8 mouse cellular contexts compared by ENCODE assay signal in the genomic region with DNA sequence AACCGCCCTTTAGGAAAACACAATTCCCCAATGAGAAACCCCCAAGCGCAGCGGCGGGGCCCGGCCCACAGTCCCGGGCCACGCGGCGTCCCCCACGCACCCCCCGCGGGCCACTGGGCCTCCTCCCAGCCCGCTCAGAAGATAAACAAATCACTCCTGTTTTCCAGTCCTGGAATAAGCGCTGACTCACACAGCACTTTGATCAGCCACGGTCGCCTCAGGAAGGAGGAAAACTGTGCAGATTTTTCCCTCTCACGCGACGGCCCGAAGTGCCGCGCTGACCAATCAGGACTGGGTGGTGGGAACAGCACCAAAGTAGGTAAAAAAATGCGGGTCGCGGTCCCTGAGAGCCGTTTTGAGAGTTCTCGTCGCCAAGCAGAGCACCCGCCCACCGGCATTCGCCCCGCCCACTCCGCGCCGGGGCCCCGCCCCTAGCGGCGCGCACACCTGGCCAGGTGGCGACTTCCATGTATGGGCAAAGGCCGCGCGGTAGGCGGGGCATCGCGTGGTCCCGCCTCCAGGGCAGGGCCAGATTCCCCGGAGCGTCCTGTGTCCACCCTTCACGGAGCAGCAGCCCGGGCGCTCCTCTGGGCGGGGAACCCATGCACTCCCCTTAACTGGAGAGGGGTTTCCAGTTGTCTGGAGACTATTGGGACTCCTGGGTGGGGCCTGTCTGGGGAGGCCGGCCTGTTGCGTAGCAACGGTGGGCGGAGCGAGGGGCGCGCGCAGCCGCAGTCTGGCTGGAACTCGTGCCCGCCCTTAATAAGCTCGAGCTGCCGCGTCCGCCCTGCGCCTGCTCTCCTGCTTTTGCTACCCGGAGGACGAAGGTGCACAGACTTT. TPM values are rescaled to one million over a fixed set of nuclear protein-coding genes. Genes with fewer than 3 reads are reported as not detected.
DNase-seq lines count a peak whose midpoint lies in the region; ATAC-seq and TF ChIP-seq lines count a peak whose summit lies in the region.

TSS of gene Dstn (plus strand) at position 561 of the 840 bp plus-strand sequence.

- H3K27me3 ChIP-seq in C2C12 (ENCODE audit: control insufficient read depth, insufficient read depth, insufficient read length): no peaks in the 10 kb centered on the region
- H3K27me3 ChIP-seq in erythroblast, embryonic 14.5 days (ENCODE audit: control insufficient read depth): peaks cover 4% of the 10 kb centered on the region
- H3K27me3 ChIP-seq in heart, embryonic 12.5 days (replicated peaks): no peaks in the 10 kb centered on the region
- no peaks in the 10 kb centered on the region for H3K27me3 ChIP-seq in kidney, postnatal 0 days (ENCODE audit: insufficient read depth, low read length)
- H3K27me3 ChIP-seq in liver, embryonic 11.5 days (replicated peaks; ENCODE audit: control insufficient read depth, insufficient read depth, low read length): no peaks in the 10 kb centered on the region
- no peaks in the 10 kb centered on the region for H3K27me3 ChIP-seq in stomach, embryonic 14.5 days (ENCODE audit: control insufficient read depth, insufficient read depth, low read length)

- no peak for TF ChIP-seq CTCF in C2C12 (IDR thresholded peaks at IDR 0.05; ENCODE audit: control insufficient read depth, insufficient read depth, insufficient read length)
- TF ChIP-seq CTCF in brain, embryonic 14.5 days (IDR thresholded peaks at IDR 0.05; ENCODE audit: borderline replicate concordance, extremely low read depth, insufficient read depth, insufficient read length): no peak
- TF ChIP-seq CTCF in kidney, postnatal 0 days (IDR thresholded peaks at IDR 0.05; ENCODE audit: low read depth): no peak; the same call in 1 of the 2 replicates

- H3K4me3 ChIP-seq in C2C12 (ENCODE audit: insufficient read depth, poor library complexity, severe bottlenecking): peak within 1 kb of the TSS; percentile 81
- peak within 1 kb of the TSS; percentile 91 for H3K4me3 ChIP-seq in erythroblast, embryonic 14.5 days (replicated peaks)
- H3K4me3 ChIP-seq in heart, embryonic 12.5 days: peak within 1 kb of the TSS; percentile 99
- peak within 1 kb of the TSS; percentile 85 for H3K4me3 ChIP-seq in kidney, postnatal 0 days (replicated peaks; ENCODE audit: low read depth, low read length)
- peak within 1 kb of the TSS; percentile 79 for H3K4me3 ChIP-seq in liver, embryonic 11.5 days (ENCODE audit: low read depth, low read length)
- H3K4me3 ChIP-seq in stomach, embryonic 14.5 days (ENCODE audit: low read depth, low read length): peak within 1 kb of the TSS; percentile 85

- H3K36me3 ChIP-seq in C2C12 (ENCODE audit: control insufficient read depth, insufficient read depth): no peaks in the 10 kb centered on the region
- no peaks in the 10 kb centered on the region for H3K36me3 ChIP-seq in erythroblast, embryonic 14.5 days (ENCODE audit: control insufficient read depth)
- H3K36me3 ChIP-seq in heart, embryonic 12.5 days: no peaks in the 10 kb centered on the region
- no peaks in the 10 kb centered on the region for H3K36me3 ChIP-seq in kidney, postnatal 0 days (ENCODE audit: insufficient read depth, low read length)
- H3K36me3 ChIP-seq in liver, embryonic 11.5 days (ENCODE audit: control insufficient read depth, insufficient read depth, low read length): no peaks in the 10 kb centered on the region
- no peaks in the 10 kb centered on the region for H3K36me3 ChIP-seq in stomach, embryonic 14.5 days (ENCODE audit: control insufficient read depth, insufficient read depth, low read length)

- peak; percentile 74; the same call in 1 of the 2 replicates for TF ChIP-seq POLR2A in brain, embryonic 14.5 days (IDR thresholded peaks at IDR 0.05; ENCODE audit: borderline replicate concordance, extremely low read depth, insufficient read depth, insufficient read length, poor library complexity, severe bottlenecking)

- peaks cover 46% of the 10 kb centered on the region for H3K79me2 ChIP-seq in C2C12 (ENCODE audit: control insufficient read depth, insufficient read depth)

- peak within 1 kb of the TSS; percentile 100 for H3K27ac ChIP-seq in heart, embryonic 12.5 days (ENCODE audit: poor library complexity, severe bottlenecking)
- H3K27ac ChIP-seq in kidney, postnatal 0 days: peak within 1 kb of the TSS; percentile 98
- H3K27ac ChIP-seq in liver, embryonic 11.5 days (ENCODE audit: low read depth, low read length): peak within 1 kb of the TSS; percentile 94
- peak within 1 kb of the TSS; percentile 99 for H3K27ac ChIP-seq in stomach, embryonic 14.5 days (ENCODE audit: low read length)

- H3K9me3 ChIP-seq in erythroblast, embryonic 14.5 days (ENCODE audit: control insufficient read depth, low read length): no peaks in the 10 kb centered on the region
- H3K9me3 ChIP-seq in heart, embryonic 12.5 days (replicated peaks): no peaks in the 10 kb centered on the region
- H3K9me3 ChIP-seq in kidney, postnatal 0 days (replicated peaks; ENCODE audit: low read length): no peaks in the 10 kb centered on the region
- no peaks in the 10 kb centered on the region for H3K9me3 ChIP-seq in liver, embryonic 11.5 days (ENCODE audit: control insufficient read depth, low read length)
- no peaks in the 10 kb centered on the region for H3K9me3 ChIP-seq in stomach, embryonic 14.5 days (ENCODE audit: control insufficient read depth, low read depth, low read length)

- peaks cover 43% of the 10 kb centered on the region for H3K79me3 ChIP-seq in C2C12 (ENCODE audit: low read depth)

- H3ac ChIP-seq in C2C12 (ENCODE audit: control insufficient read depth, insufficient read length, low read depth): peak within 1 kb of the TSS; percentile 90

- DNase-seq in brain, embryonic 14.5 days (ENCODE audit: low read depth): peak; percentile 99
- DNase-seq in kidney, postnatal 0 days (ENCODE audit: low spot score): peak; percentile 97
- peak; percentile 96 for DNase-seq in liver, embryonic 11.5 days (ENCODE audit: low spot score)
- DNase-seq in naive thymus-derived CD4-positive, alpha-beta T cell, adult 2 months (ENCODE audit: low read depth): peak; percentile 96

- peak within 1 kb of the TSS; percentile 100 for H3K9ac ChIP-seq in heart, embryonic 12.5 days
- H3K9ac ChIP-seq in kidney, postnatal 0 days (ENCODE audit: low read depth, low read length): peak within 1 kb of the TSS; percentile 92
- peak within 1 kb of the TSS; percentile 87 for H3K9ac ChIP-seq in liver, embryonic 11.5 days (ENCODE audit: low read depth, low read length)
- H3K9ac ChIP-seq in stomach, embryonic 14.5 days (replicated peaks; ENCODE audit: low read depth, low read length): peak within 1 kb of the TSS; percentile 80

- H3K4me2 ChIP-seq in heart, embryonic 12.5 days: peak within 1 kb of the TSS; percentile 77
- peak within 1 kb of the TSS; percentile 76 for H3K4me2 ChIP-seq in kidney, postnatal 0 days (ENCODE audit: low read length)
- H3K4me2 ChIP-seq in liver, embryonic 11.5 days: peak within 1 kb of the TSS; percentile 93
- H3K4me2 ChIP-seq in stomach, embryonic 14.5 days (replicated peaks; ENCODE audit: low read depth, low read length): peak within 1 kb of the TSS; percentile 66

- peak; percentile 95 for ATAC-seq in heart, embryonic 12.5 days (ENCODE audit: insufficient number of reproducible peaks, low FRiP score)
- peak; percentile 99 for ATAC-seq in kidney, postnatal 0 days (replicated peaks; ENCODE audit: low FRiP score, low read depth)
- peak; percentile 88 for ATAC-seq in liver, embryonic 11.5 days (replicated peaks; ENCODE audit: low FRiP score)
- peak; percentile 98 for ATAC-seq in stomach, embryonic 14.5 days (ENCODE audit: insufficient number of reproducible peaks, insufficient read depth, low FRiP score, low read depth)

- WGBS in heart, embryonic 12.5 days: under 1% methylated on average over 71 of the region's 71 CpGs
- under 1% methylated on average over 71 of the region's 71 CpGs for WGBS in kidney, postnatal 0 days
- WGBS in liver, embryonic 11.5 days: under 1% methylated on average over 71 of the region's 71 CpGs
- under 1% methylated on average over 71 of the region's 71 CpGs for WGBS in stomach, embryonic 14.5 days

- peaks cover 82% of the 10 kb centered on the region for H3K4me1 ChIP-seq in erythroblast, embryonic 14.5 days (ENCODE audit: control insufficient read depth)
- peaks cover 21% of the 10 kb centered on the region for H3K4me1 ChIP-seq in heart, embryonic 12.5 days (replicated peaks)
- H3K4me1 ChIP-seq in kidney, postnatal 0 days (replicated peaks; ENCODE audit: insufficient read depth, low read length): 0 out of 2 replicates have a peak, but pooled peaks cover 8% of the 10 kb centered on the region
- H3K4me1 ChIP-seq in liver, embryonic 11.5 days (replicated peaks; ENCODE audit: control insufficient read depth, insufficient read depth, low read length): peaks cover 17% of the 10 kb centered on the region
- peaks cover 24% of the 10 kb centered on the region for H3K4me1 ChIP-seq in stomach, embryonic 14.5 days (ENCODE audit: control insufficient read depth, insufficient read depth, low read length)

TF ChIP-seq in C2C12, 6 proteins besides CTCF, POLR2A, EP300 and RAD21:
- no peak for TF ChIP-seq MYOG (IDR thresholded peaks at IDR 0.05; ENCODE audit: control insufficient read depth, extremely low read depth, insufficient read length)
- TF ChIP-seq CEBPB (IDR thresholded peaks at IDR 0.05; ENCODE audit: low read depth): no peak
- TF ChIP-seq FOSL1 (IDR thresholded peaks at IDR 0.05; ENCODE audit: insufficient read depth, low read length, poor library complexity, severe bottlenecking): no peak
- TF ChIP-seq MAX (IDR thresholded peaks at IDR 0.05): no peak
- TF ChIP-seq USF1 (IDR thresholded peaks at IDR 0.05; ENCODE audit: low read depth): no peak
- no peak for TF ChIP-seq MYOD1 (IDR thresholded peaks at IDR 0.05; ENCODE audit: control insufficient read depth, insufficient read length, low read depth)

RNA-seq across cellular contexts. Expression of gene Dstn, which starts in this region (rescaled TPM):
- polyA plus RNA-seq in C2C12 (2012; fragmentation: generic; extraction: Trizol): 287 TPM
- polyA plus RNA-seq in brain, embryonic 14.5 days (2012; rRNA removed): 106 and 159 TPM in 2 replicates
- polyA plus RNA-seq in erythroblast, embryonic 14.5 days (2012): 0.84 and 1.3 TPM in 2 replicates
- 963 and 982 TPM in 2 replicates for polyA plus RNA-seq in heart, embryonic 12.5 days (2016; fragmentation: Nextera tagmentation; extraction: Ambion mirVana)
- polyA plus RNA-seq in kidney, postnatal 0 days (2015; fragmentation: Nextera tagmentation; extraction: Ambion mirVana): 513 and 555 TPM in 2 replicates
- 241 and 242 TPM in 2 replicates for polyA plus RNA-seq in liver, embryonic 11.5 days (2014; fragmentation: Nextera tagmentation; extraction: Ambion mirVana)
- polyA plus RNA-seq in stomach, embryonic 14.5 days (2014; fragmentation: Nextera tagmentation; extraction: Ambion mirVana): 841 and 854 TPM in 2 replicates

Comparison
In these comparisons a context has a peak if more than half of its experiments do, and no peak if none do; other contexts are left out.
1. Peak in every context shown above with its lines: DNase-seq, ATAC-seq, H3K4me3 ChIP-seq and H3K27ac ChIP-seq.
2. RNA of gene Dstn (polyA plus RNA-seq): 963 to 982 TPM in heart, embryonic 12.5 days, 841 to 854 TPM in stomach, embryonic 14.5 days, 513 to 555 TPM in kidney, postnatal 0 days, 287 TPM in C2C12 (single experiment), 241 to 242 TPM in liver, embryonic 11.5 days and 106 to 159 TPM in brain, embryonic 14.5 days; 0.84 to 1.3 TPM in erythroblast, embryonic 14.5 days; every median in the first group is over 10 times any median in the second.